Mouse (Mus musculus) megakaryocyte-erythroid progenitor cell, adult 5-6 weeks (primary cell): ENCODE results near the gene Pthlh. TPM values are rescaled to one million over a fixed set of nuclear protein-coding genes. Genes with fewer than 3 reads are reported as not detected.

Source experiments
- ATAC-seq: replicated peaks from 2 replicates; pipeline ENCODE4 v1.8.0; 2016; ENCODE audit warnings: mild to moderate bottlenecking, inconsistent platforms; ENCODE audit not compliant: severe bottlenecking, poor library complexity, low FRiP score, low TSS enrichment
- total RNA-seq, 2 experiments: library from RNA; stranded (forward) in 1 of 2; stranded (reverse) in 1 of 2; fragments of 200-1000, 215-1000 nt in 1 of 2; fragments of >200 nt in 1 of 2; fragmentation: Nextera tagmentation in 1 of 2; gene quantifications; 2 replicates each; pipeline ENCODE4 v1.2.3; 2014 to 2017

The Pthlh gene
- total RNA-seq, 2 experiments from 2014 or later, result not detected

- ATAC-seq, result no peak
Observed at GRCm38 (mm10) chr6:147207821-147208330, 56.1 kb downstream of the Pthlh start.

Other genes with a start within 250 kb of the Pthlh start
- gene Rep15, start 231.6 kb downstream of the Pthlh start, total RNA-seq (2014; fragmentation: Nextera tagmentation), result 1.0 and 1.3 TPM in 2 replicates
- 0.57 TPM in 1 of 2 replicates, not detected in the other for gene Rep15, start 231.6 kb downstream of the Pthlh start, total RNA-seq (2017)
- gene Mrps35, start 221.4 kb downstream of the Pthlh start, total RNA-seq (2014; fragmentation: Nextera tagmentation), result 94.4 and 113 TPM in 2 replicates
- 115 and 125 TPM in 2 replicates for gene Mrps35, start 221.4 kb downstream of the Pthlh start, total RNA-seq (2017)
- gene Mansc4, start 177.2 kb downstream of the Pthlh start, total RNA-seq (2014; fragmentation: Nextera tagmentation), result not detected in 2 replicates
- not detected in 2 replicates for gene Mansc4, start 177.2 kb downstream of the Pthlh start, total RNA-seq (2017)
- 11.2 and 12.9 TPM in 2 replicates for gene Klhl42, start 172.8 kb downstream of the Pthlh start, total RNA-seq (2014; fragmentation: Nextera tagmentation)
- gene Klhl42, start 172.8 kb downstream of the Pthlh start, total RNA-seq (2017), result 7.3 and 9.1 TPM in 2 replicates
- 4.9 and 12.2 TPM in 2 replicates for gene Ccdc91, start 211.6 kb upstream of the Pthlh start, total RNA-seq (2014; fragmentation: Nextera tagmentation)
- gene Ccdc91, start 211.6 kb upstream of the Pthlh start, total RNA-seq (2017), result 20.5 and 26.9 TPM in 2 replicates